Mouse (Mus musculus): Measurements from ENCODE around the gene Nipsnap2.

- no peak for TF ChIP-seq CTCF (IDR thresholded peaks at IDR 0.05; ENCODE audit: low read depth, low read length)
- TF ChIP-seq POLR2A (IDR thresholded peaks at IDR 0.05; ENCODE audit: borderline replicate concordance, low read depth, low read length): 0 out of 2 replicates have a peak, but pooled peaks have one; percentile 32
Measured at GRCm38 (mm10) chr5:129786818-129787790, 62.2 kb downstream of the Nipsnap2 start, which contains the start of gene Psph.

All from bone marrow macrophage, adult 2 months (primary cell).